Mouse (Mus musculus) kidney, postnatal 25 days (tissue): ENCODE results near the gene Pgs1.

Experiments
- DNase-seq, 2 experiments: peaks; one replicate each; pipeline ENCODE4 v3.0.0; 2021; ENCODE audit warnings: mixed read lengths in 2 of 2

The Pgs1 gene

DNA sequence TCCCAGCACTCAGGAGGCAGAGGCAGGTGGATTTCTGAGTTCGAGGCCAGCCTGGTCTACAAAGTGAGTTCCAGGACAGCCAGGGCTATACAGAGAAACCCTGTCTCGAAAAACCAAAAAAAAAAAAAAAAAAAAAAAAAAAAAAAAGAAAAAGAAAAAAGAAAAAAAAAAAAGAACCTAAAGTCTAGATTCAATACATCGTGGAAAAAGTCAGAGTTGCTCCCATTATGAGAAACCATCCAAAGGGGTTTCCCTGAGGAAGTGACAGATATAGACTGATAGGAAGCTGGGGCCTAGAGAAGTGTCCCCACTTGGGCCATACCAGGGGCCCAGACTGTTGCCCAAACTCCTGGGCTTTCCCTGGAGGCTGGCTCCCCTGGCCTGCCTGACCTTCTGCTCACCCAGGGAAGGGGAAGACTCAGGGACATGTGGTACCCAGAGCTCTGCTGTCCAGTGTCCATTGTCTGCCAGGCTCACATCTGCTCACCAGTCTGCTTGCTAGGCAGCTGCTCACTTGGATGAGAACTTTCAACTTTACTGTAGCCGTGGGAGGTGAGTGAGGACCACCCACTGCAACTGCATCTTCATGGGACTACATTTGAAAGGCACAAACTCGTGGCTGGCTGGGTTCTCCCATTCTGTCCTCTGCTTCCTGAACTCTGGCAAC, 8.3 kb upstream of the Pgs1 start:
- no peak for DNase-seq

GRCm38 (mm10) chr11:117979388-117979787, 6.7 kb upstream of the Pgs1 start:
- DNase-seq: no peak

GRCm38 (mm10) chr11:117982426-117982825, 3.7 kb upstream of the Pgs1 start:
- peak; percentile 40 to 72 for DNase-seq

GRCm38 (mm10) chr11:117983770-117984169, 2.3 kb upstream of the Pgs1 start:
- DNase-seq: no peak

DNA sequence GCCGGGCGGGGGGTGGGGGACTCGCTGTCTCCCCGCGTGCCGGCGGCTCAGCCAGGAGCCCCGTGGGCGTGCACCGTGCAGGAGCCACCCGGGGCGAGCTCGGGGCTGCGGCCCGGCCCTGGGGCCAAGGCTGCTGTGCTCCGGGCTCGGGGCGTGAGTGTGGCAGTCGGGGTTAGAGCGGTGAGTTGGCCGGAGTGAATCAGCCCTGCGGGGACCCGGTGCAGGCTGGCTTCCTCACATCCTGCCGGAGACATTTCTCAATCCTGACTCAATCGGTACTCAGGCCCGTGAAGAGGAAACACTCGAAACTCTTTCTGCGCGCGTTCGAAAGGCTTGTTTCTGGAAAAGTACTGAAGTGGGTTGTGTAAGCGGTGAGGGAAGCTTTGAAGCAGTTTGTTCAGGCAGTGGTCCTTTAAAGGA, 950 bp downstream of the Pgs1 start:
- DNase-seq: no peak

DNA sequence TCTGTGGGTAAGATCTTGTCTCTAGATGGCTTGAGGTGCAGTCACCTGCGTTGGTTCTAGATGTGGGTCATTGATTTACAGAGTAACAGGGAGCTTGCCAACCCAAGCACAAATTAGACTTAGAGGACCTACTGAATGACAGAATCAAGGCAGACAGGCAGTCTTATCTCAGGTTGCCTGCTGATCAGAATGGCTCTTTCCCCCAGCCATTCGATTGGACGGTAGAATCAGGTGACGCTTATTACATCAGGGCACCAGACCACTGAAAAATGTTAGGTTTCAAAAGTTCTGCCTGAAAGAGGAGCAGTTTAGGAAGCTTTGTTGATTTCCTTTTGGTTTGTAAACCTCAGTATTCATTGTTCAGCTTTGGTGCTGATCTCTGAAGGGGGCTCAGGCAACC, 1.9 kb downstream of the Pgs1 start:
- DNase-seq: peak in 1 of 2 experiments; percentile 44

- DNase-seq: no peak
These were observed 3.1 kb downstream of the Pgs1 start for GRCm38 (mm10) chr11:117989241-117989640.

DNA sequence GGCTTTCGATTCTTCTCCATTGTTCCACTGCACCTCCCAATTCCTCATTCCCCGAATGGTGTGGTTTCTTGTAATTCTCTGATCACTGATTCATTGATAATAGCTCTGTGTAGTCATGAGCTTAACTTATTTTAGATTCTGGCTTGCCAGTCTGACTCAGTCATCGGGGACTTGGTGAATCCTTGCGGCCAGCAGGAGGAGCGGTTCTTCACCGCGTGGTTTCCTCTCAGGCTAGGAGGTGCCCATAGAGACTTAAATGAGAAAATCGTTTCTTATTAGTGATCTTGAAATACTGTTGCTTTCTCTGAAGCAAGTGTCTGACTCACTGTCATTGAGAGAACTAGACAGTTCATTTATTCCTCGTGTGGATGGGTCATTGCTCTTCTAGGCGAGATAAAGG, 3.8 kb downstream of the Pgs1 start:
- no peak for DNase-seq

DNA sequence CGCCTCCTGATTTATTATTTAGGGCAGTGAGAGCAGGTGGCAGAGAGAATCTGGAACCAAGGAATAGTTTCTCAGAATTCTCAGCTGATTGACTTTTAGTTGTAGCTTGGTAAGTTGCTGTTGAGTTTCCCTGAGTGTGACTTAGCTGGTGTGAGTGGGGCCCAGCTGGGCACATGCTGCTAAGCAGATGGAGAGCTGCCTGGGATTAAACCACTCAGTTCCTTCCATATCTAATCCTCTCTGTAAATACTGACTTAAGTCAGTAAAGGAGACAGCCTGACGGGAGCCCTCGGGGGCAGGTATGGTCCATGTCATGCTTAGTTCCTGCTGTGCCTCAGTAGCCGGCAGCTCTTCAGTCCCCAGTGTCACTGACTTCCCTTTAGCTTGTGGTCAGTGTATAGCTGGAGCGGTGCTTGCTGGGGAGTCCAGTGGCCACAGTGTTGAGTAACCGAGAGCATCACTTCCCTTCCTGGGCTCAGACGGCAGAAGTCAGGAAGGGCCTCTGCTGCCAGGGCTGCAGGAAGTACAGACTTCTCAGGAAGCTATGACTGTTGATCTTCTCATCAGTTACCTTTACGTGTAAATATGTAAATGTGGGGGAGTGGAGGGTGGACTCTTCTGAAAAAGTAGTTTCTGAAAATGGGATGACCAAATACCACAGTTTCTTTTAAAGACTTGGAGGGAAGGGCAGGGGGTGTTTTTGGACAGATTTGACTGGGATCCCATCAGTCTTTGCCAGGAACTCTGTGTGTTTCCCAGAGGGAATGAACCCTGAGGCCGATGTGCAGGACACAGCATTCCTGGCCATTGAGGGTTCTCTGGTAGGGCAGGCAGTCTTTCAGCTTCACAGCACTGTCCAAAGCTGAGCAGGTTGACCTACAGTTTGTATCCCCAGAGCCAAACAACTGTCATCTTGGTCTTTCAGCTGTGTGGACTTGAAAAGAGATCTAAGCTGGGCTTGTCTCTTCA, 5.7 kb downstream of the Pgs1 start:
- peak in 1 of 2 experiments; percentile 61 for DNase-seq

GRCm38 (mm10) chr11:117993190-117994175, 7.4 kb downstream of the Pgs1 start:
- DNase-seq: no peak

DNA sequence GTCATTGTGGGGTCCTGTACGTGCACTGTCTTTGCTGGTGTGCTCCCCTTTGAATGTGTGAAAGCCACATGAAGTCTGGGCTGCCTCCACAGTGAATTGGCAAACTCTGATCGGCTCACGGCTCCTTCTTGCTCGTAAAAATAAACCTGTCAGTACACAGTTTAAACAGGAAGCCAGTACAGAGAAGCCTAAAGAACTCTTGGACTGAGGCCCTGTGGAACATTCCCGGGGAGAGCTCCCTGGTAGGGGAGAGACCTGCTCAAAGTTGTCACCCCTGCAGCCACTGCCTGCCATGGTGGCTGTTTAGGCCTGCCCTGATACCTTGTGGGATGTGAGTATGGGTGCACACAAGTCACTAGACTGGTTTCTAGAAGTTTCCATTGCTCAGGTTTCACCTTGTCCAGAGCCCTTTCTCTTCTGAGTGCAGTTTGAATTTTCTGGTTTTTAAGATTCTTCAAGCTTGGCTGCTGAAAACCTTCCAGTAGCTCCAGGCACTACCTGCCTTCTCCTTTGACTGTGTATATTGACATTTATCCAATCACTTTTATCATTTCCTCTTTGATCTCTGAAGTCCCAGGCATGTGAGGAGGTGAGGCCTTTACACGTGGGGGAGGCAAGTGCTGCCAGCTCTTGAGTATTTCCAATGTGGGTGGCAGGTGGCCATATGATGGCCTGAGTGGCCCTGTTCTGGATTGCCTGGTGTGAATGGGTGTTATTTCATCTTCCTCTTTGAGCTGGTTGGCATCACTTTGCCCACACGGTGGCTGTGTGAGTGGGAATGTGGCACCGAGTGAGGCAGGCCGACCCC, 8.4 kb downstream of the Pgs1 start:
- DNase-seq: peak; percentile 36 to 70

- DNase-seq: no peak
These were observed 9.2 kb downstream of the Pgs1 start for GRCm38 (mm10) chr11:117995255-117995654.

DNA sequence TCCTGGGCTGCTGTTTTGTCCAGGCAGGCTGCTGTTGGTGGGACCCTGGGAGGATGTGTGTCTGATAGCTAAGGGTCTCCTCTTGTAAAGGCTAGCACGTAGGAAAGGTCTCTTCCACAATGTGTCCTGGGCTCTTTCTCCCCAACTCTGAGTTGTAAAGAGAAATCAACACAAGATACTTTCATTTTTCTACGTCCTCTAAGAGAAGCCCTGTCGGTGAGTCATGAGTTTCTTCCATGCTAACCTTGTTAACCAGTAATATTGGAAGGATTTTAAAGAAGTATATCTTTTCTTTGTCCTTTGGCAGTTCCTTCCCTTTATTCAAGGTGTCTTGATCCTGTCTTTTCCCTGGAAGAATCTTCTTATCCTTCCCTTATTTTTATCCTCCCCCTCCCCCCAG, 9.6 kb downstream of the Pgs1 start:
- no peak for DNase-seq

- DNase-seq: no peak
These were observed 10.0 kb downstream of the Pgs1 start for GRCm38 (mm10) chr11:117996066-117996465.

DNA sequence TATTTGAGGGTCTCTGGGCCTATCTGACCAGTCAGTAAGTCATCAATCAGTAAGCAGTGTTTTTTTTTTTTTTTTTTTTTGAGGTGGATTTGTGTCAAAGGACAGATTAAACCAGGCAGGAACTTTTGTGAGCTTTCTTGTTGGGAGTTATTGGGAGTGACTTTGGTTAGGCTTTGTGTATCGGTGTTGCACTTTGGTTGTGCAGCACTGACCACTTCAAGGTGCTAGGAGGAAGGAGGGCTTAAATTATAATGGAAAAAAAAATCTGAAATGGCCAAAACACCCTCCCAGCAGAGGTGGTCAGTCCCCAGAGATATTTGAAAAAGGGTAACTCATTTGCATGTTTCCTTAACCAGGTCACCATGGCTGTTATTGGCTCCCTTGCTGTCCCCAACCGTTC, 11.0 kb downstream of the Pgs1 start:
- DNase-seq: no peak

DNA sequence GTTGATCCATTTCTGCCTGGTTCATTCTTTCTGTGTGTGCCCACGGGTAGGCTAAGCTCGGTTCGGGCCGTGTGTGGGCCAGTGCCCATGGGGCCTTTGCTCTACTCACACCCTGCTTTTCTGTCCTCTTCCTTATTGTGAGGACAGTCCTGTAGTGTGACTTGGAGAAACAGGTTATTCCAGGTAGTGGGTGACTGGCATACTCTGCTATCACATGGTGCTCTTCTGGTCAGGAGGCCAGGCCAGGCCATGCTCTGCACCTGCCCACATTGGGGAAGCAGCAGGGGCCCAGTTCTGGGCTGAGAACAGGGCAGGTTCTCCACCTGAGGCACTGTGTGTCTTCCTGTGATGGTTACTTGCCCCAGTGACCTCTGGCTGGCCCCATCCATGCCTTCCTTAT, 12.3 kb downstream of the Pgs1 start:
- DNase-seq: no peak

GRCm38 (mm10) chr11:117999260-117999934, 13.3 kb downstream of the Pgs1 start:
- no peak for DNase-seq

DNA sequence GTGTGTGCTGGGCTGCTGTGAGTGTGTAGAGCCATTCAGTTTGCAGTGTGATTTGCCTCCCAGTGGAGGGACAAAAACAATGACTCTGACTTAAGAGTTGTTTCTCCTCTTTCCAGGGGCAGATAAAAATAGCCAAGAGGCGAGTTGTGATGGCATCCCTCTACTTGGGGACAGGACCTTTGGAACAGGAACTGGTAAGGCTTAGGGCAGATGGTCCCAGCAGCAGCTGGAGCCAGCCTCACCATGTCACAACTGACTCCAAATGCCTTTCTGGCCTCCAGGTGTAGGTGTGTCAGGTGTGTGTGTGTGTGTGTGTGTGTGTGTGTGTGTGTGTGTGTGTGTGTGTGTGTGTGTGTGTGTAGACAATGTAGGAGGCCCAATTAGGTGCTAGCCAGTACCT, 14.0 kb downstream of the Pgs1 start:
- DNase-seq: no peak

DNA sequence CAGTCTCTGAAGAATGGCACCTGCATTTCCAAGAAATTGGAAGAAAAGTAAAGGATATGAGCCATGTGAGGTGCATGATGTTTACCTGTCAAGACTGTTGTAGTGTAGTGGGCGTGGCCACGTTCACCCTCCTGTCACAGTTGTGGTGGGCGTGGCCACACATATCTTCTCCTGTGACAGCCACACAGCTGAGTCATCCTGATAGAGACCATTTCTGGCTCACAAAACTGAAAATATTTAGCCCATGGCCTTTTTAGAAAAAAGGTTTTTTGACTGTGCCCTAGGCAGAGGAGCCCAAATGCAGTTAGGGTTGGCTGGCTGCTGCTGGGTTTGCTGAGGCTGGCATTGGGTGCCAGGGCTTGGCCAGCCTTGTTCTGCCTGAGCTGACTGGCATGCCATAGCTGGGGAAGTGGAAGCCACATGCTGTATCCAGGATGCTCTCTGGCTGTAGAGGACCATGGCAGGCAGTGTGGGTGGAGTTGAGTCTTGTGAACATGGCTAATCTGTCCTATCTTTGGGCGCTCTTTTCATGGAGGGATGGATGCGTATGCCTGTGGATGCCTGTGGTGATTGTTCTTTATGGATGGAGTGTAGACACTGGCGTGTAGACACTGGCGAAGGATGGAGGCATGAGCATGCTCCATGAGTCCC, 14.6 kb downstream of the Pgs1 start:
- no peak for DNase-seq

DNA sequence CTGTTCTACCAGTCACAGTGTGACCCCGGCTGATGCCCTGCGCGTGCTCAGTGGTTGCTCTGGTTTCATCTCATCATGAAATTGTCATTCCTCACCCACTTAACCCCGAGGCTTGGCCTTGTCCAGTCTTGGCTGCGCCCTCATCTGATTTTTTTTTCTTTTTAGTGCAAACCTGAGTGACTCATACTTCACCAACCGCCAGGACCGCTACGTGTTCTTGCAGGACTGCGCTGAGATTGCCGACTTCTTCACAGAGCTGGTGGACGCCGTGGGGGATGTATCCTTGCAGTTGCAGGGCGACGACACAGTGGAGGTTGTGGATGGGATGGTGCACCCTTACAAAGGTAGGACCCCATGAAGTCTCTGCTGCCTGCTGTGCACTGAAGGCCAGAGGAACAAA, 17.1 kb downstream of the Pgs1 start:
- no peak for DNase-seq

GRCm38 (mm10) chr11:118003718-118004117, 17.6 kb downstream of the Pgs1 start:
- peak; percentile 46 to 66 for DNase-seq
